Mouse (Mus musculus) olfactory bulb, adult 2 months (tissue): Measurements from ENCODE around the gene Pdk2. TPM values are rescaled to one million over a fixed set of nuclear protein-coding genes. Genes with fewer than 3 reads are reported as not detected.

Experiments used
- H3K27ac ChIP-seq: fragments of 200-500 bp; 2 replicates; pipeline ENCODE4 v1.5.1; 2012; ENCODE audit warnings: low read depth, low read length; ENCODE audit not compliant: insufficient read depth
- H3K4me1 ChIP-seq: fragments of 200-500 bp; 2 replicates; pipeline ENCODE4 v1.6.1; 2012; ENCODE audit warnings: low read length; ENCODE audit not compliant: control insufficient read depth, insufficient read depth
- H3K4me3 ChIP-seq: fragments of 200-500 bp; 2 replicates; pipeline ENCODE4 v1.5.1; 2012; ENCODE audit warnings: mild to moderate bottlenecking, low read depth, low read length, moderate library complexity; ENCODE audit not compliant: insufficient read depth
- CTCF ChIP-seq: fragments of 200-500 bp; IDR thresholded peaks from 2 replicates; pipeline ENCODE4 v1.5.1; 2012; ENCODE audit warnings: low read depth, mild to moderate bottlenecking, low read length, moderate library complexity; ENCODE audit not compliant: insufficient read depth
- POLR2A ChIP-seq: fragments of 200-500 bp; IDR thresholded peaks from 2 replicates; pipeline ENCODE4 v1.6.1; 2012; ENCODE audit warnings: mild to moderate bottlenecking, low read depth, low read length, moderate library complexity; ENCODE audit not compliant: insufficient read depth
- WGBS: fragments of 180-500 bp; shearing (Covaris S2); methylation state at CpG from one replicate; pipeline ENCODE4 v1.1.7; 2018; 5-methylcytosine and 5-hydroxymethylcytosine counted together
- polyA plus RNA-seq: library from polyadenylated mRNA; stranded (reverse); fragments of >200 nt; gene quantifications from 2 replicates; pipeline ENCODE4 v1.2.4, GENCODE M21; 2012; ENCODE audit warnings: low replicate concordance; ENCODE audit not compliant: missing spikeins, insufficient read depth, insufficient read length

Gene Pdk2
- polyA plus RNA-seq, 1 experiment, result not detected

GRCm38 (mm10) chr11:95044185-95044870, 3.2 kb upstream of the Pdk2 start:
- WGBS, result 72% methylated on average over 13 of the region's 13 CpGs
- Histone ChIP-seq H3K4me3 (no peak overlapping the region), H3K4me1 (peaks cover 11% of the 10 kb centered on the region), H3K27ac (no peak overlapping the region)
- no peak for TF ChIP-seq POLR2A
- no peak for TF ChIP-seq CTCF

DNA sequence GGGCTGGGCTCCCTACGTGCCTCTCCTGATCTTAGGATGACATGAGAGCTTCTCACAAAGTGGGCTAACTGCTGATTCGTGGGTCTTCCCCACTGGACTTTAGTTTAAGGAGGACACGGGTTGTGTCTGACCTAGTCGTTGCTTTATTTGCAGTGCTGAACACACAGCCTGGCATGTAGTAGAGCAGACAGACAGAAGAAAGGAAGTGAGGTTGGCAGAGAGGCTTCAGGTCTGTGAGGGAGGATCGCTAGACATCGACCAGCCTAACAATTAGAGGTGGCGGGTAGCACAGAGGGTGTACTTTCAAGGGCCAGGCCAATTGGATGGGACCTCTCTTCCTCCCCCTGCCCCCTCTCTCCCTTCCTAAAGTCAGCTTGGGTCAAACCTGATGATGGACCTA, 2.5 kb upstream of the Pdk2 start:
- 69% methylated on average over 7 of the region's 7 CpGs for WGBS
- peaks cover 13% of the 10 kb centered on the region for H3K4me1 ChIP-seq
- no peak overlapping the region for H3K27ac ChIP-seq
- TF ChIP-seq POLR2A (no peak), CTCF (no peak)
- no peak overlapping the region for H3K4me3 ChIP-seq

DNA sequence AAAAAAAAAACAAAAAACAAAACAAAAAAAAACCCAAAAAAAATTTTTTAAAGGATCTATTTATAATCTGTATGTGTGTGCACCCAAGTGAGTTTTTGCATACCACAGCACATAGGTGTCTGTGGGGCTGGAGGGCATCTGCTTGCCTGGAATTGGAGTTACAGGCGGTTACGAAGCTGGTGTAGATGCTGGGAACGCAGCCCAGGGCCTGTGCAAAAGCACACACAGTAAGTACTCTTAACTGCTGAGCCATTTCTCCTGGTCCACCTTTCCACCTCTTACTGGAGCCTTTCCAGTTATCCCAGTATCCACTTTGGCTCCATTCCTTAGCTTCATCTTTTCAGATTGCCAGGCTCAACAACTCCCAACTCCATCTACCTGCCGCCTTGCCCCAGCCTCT, 1.9 kb upstream of the Pdk2 start:
- Histone ChIP-seq H3K4me3 (no peak overlapping the region), H3K27ac (no peak overlapping the region), H3K4me1 (peaks cover 17% of the 10 kb centered on the region)
- TF ChIP-seq CTCF (no peak), POLR2A (no peak)
- WGBS, result 91% methylated on average over 4 of the region's 4 CpGs

DNA sequence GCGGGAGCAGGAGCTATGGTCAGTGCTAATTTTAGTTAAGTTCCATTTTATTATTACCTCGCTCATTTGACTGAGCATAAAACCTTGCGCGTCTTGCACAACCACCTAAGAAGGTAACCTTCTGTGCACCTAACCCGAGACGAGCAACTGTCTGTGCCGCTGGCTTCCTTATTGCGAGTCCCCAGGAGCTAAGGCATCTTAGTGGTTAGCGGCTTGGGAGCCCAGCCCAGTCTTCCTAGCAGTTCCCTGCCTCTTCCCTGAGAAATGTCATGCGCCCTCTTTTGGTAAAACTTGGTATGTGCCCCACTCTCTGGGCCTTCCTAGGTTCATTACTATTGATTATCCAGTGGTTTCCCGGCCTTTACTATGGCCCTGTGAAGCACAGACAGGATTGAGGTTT, 942 bp upstream of the Pdk2 start:
- H3K4me3 ChIP-seq, result peak overlapping the region; percentile 34
- H3K4me1 ChIP-seq, result peaks cover 22% of the 10 kb centered on the region
- TF ChIP-seq CTCF (no peak), POLR2A (no peak)
- H3K27ac ChIP-seq, result peak overlapping the region; percentile 61
- WGBS, result 0% methylated on average over 11 of the region's 11 CpGs

- H3K4me3 ChIP-seq, result peak overlapping the region; percentile 94
- peak overlapping the region; percentile 83 for H3K27ac ChIP-seq
- peaks cover 33% of the 10 kb centered on the region for H3K4me1 ChIP-seq
- 1% methylated on average over 20 of the region's 20 CpGs for WGBS
- TF ChIP-seq CTCF (no peak), POLR2A (no peak)
These were observed 539 bp downstream of the Pdk2 start for GRCm38 (mm10) chr11:95040491-95041138.

- 76% methylated on average over 4 of the region's 4 CpGs for WGBS
- peak overlapping the region; percentile 94 for H3K4me3 ChIP-seq
- H3K4me1 ChIP-seq, result peaks cover 41% of the 10 kb centered on the region
- no peak for TF ChIP-seq CTCF
- no peak for TF ChIP-seq POLR2A
- H3K27ac ChIP-seq, result peak overlapping the region; percentile 83
These were observed 1.4 kb downstream of the Pdk2 start for GRCm38 (mm10) chr11:95039766-95040165.

- 86% methylated on average over 13 of the region's 13 CpGs for WGBS
- Histone ChIP-seq H3K27ac (no peak overlapping the region), H3K4me1 (peaks cover 48% of the 10 kb centered on the region), H3K4me3 (no peak overlapping the region)
- no peak for TF ChIP-seq CTCF
- no peak for TF ChIP-seq POLR2A
These were observed 2.1 kb downstream of the Pdk2 start for GRCm38 (mm10) chr11:95038818-95039655.

DNA sequence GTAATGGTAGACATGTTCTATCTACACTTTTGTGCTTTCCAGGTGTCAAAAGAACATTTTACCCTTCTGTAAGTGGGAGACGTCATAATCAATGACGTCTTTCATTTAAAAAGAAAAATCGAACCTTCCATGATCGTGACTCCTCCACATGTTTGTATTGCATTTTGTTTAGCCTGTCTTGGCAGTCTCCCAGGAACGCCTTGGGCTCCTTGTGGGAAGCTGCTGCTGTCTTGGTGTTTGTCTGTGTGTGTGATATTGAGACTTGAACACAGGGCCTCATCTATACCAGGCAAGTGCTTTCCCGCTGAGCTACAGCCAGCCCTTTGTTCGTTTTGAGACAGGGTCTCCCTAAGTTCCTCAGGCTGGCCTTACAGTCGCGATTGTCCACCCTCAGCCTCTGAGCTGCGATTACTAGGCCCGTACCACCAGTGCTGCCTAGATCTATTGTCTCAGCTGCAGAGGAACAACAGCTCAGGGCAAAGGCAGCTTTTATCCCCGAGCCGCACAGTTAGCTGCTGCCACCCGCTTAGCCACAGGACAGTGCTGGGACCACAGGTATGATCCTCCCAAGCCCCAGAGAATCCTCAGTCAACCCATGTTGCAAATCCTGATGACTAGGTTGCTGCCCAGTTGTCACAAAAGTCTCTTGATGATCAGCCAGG, 2.9 kb downstream of the Pdk2 start:
- no peak overlapping the region for H3K4me3 ChIP-seq
- no peak overlapping the region for H3K27ac ChIP-seq
- 57% methylated on average over 14 of the region's 14 CpGs for WGBS
- TF ChIP-seq CTCF (no peak), POLR2A (no peak)
- H3K4me1 ChIP-seq, result peaks cover 56% of the 10 kb centered on the region

GRCm38 (mm10) chr11:95037306-95037705, 3.8 kb downstream of the Pdk2 start:
- no peak overlapping the region for H3K27ac ChIP-seq
- peaks cover 62% of the 10 kb centered on the region for H3K4me1 ChIP-seq
- TF ChIP-seq POLR2A, result no peak
- TF ChIP-seq CTCF, result no peak
- H3K4me3 ChIP-seq, result no peak overlapping the region
- 43% methylated on average over 6 of the region's 6 CpGs for WGBS
